12 mouse cellular contexts compared by ENCODE assay signal in genomic region chr4:53905537-53905936, GRCm38 (mm10).
DNase-seq lines count a peak whose midpoint lies in the region; ATAC-seq and TF ChIP-seq lines count a peak whose summit lies in the region.
"Had no signal": no experiment of that assay in that cellular context is flagged by ENCODE, and none has a peak within 500 bp of the region (broad histone marks: within the 10 kb centered on the region; RNA-seq: fewer than 3 reads in every experiment).

No protein-coding gene starts in this region.

- no peaks in the 10 kb centered on the region for H3K9me3 ChIP-seq in kidney, embryonic 16.5 days (ENCODE audit: low read length)
- H3K9me3 ChIP-seq: neural tube, embryonic 12.5 days had no signal

- peak; percentile 23 for DNase-seq in kidney, adult 9 months
- no peak for DNase-seq in thymus, adult 2 months
- DNase-seq in thymus, postnatal 0 days (ENCODE audit: low spot score) = no peak
- DNase-seq in brain, adult 2 months (ENCODE audit: low read depth, low spot score) = peak; percentile 21
- DNase-seq in splenic B cell, adult 2 months (ENCODE audit: low read depth, low spot score) = peak; percentile 44
- DNase-seq in layer of hippocampus, postnatal 14 days (ENCODE audit: low spot score in 2 of 2) = no peak
- no peak for DNase-seq in ovary, postnatal 14 days (ENCODE audit: low spot score)
- DNase-seq: cerebellum, adult 9-10 months; heart, postnatal 10 days; layer of hippocampus, adult 9-11 months had no signal

- no peaks in the 10 kb centered on the region for H3K4me1 ChIP-seq in kidney, embryonic 16.5 days (ENCODE audit: insufficient read depth, low read length)
- H3K4me1 ChIP-seq in thymus, adult 2 months (replicated peaks; ENCODE audit: control insufficient read depth, insufficient read depth, low read length) = no peaks in the 10 kb centered on the region

- WGBS in kidney, embryonic 16.5 days = 43% methylated on average over 6 of the region's 6 CpGs
- 45% methylated on average over 6 of the region's 6 CpGs for WGBS in thymus, adult 2 months

- no peak for ATAC-seq in kidney, embryonic 16.5 days (ENCODE audit: low FRiP score, low TSS enrichment)

- H3K4me2 ChIP-seq in kidney, embryonic 16.5 days (replicated peaks; ENCODE audit: low read depth, low read length) = no peak overlapping the region
- H3K4me2 ChIP-seq: neural tube, embryonic 12.5 days had no signal

- no peak overlapping the region for H3K4me3 ChIP-seq in kidney, embryonic 16.5 days (ENCODE audit: low read length)
- H3K4me3 ChIP-seq in thymus, adult 2 months (ENCODE audit: control insufficient read depth, insufficient read depth, low read length) = no peak overlapping the region
- H3K4me3 ChIP-seq: neural tube, embryonic 12.5 days had no signal

- no peak for TF ChIP-seq POLR2A in thymus, adult 2 months (IDR thresholded peaks at IDR 0.05; ENCODE audit: control insufficient read depth, extremely low read depth, insufficient read depth, low read length, poor library complexity)

- H3K36me3 ChIP-seq in kidney, embryonic 16.5 days (ENCODE audit: insufficient read depth, low read length) = no peaks in the 10 kb centered on the region
- H3K36me3 ChIP-seq in thymus, adult 2 months (ENCODE audit: control insufficient read depth, insufficient read depth, low read length) = no peaks in the 10 kb centered on the region
- no peaks in the 10 kb centered on the region for H3K36me3 ChIP-seq in splenic B cell, adult 2 months (ENCODE audit: control insufficient read depth, insufficient read depth, low read length, poor library complexity, severe bottlenecking)
- H3K36me3 ChIP-seq: neural tube, embryonic 12.5 days had no signal

- H3K27me3 ChIP-seq in kidney, embryonic 16.5 days (ENCODE audit: insufficient read depth, low read length) = no peaks in the 10 kb centered on the region
- no peaks in the 10 kb centered on the region for H3K27me3 ChIP-seq in thymus, adult 2 months (ENCODE audit: control insufficient read depth, insufficient read depth, low read length)
- H3K27me3 ChIP-seq in splenic B cell, adult 2 months (ENCODE audit: control insufficient read depth, insufficient read depth, low read length, poor library complexity, severe bottlenecking) = no peaks in the 10 kb centered on the region
- H3K27me3 ChIP-seq: neural tube, embryonic 12.5 days had no signal

- no peak overlapping the region for H3K27ac ChIP-seq in kidney, embryonic 16.5 days (ENCODE audit: low read length)
- H3K27ac ChIP-seq in thymus, adult 2 months (ENCODE audit: control insufficient read depth, insufficient read depth, low read length) = no peak overlapping the region
- H3K27ac ChIP-seq: neural tube, embryonic 12.5 days had no signal

- TF ChIP-seq CTCF in thymus, adult 2 months (IDR thresholded peaks at IDR 0.05; ENCODE audit: borderline replicate concordance, control insufficient read depth, extremely low read depth, insufficient read depth, low read length, poor library complexity) = peak; percentile 29; the same call in 1 of the 2 replicates

- no peak overlapping the region for H3K9ac ChIP-seq in kidney, embryonic 16.5 days (replicated peaks; ENCODE audit: low read length)
- H3K9ac ChIP-seq: neural tube, embryonic 12.5 days had no signal

Comparison
In these comparisons a context has a peak if more than half of its experiments do, and no peak if none do; other contexts are left out.
1. DNase-seq: peak in kidney, adult 9 months (single experiment), brain, adult 2 months (single experiment) and splenic B cell, adult 2 months (single experiment); none in thymus, adult 2 months (single experiment), thymus, postnatal 0 days (single experiment), layer of hippocampus, postnatal 14 days (0 of 2) and ovary, postnatal 14 days (single experiment).